Mouse (Mus musculus): ENCODE measurements around the gene Mllt6.

DNA sequence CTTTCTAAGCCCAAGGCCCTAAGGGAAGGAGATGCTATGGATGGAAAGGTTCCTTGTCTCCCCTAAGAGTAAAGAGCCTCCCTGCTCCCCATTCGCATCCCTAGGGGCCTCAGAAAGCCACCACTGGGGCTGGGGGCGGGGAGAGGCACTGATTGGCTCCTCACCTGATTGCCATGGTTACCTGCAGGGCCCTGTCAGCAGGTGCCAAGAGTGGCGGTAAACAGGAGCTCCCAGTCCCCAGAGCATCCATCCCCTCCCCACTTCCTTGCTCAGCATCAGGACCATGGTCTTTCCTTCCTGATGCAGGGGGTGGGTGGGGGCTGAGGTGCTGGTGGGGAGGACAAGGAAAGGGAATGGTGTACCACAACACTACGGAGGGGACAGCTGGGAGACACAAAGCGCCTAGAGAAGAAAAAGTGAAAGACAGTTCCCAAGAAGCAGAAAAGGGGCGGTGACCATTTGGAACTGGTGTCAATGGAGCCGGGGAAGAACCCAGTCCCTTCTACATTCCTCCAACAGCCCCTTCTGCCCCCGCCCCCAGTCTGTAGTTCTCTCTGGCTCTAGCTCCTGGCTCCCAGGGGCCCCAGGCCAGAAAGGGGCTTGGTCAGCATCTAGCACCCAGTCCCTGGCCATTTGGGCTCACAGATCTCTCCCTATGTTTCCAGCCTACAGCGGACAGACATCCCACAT is 32.6 kb downstream of the Mllt6 start:
- TF ChIP-seq CHD2 (IDR thresholded peaks at IDR 0.05; ENCODE audit: low read depth, low read length) (no peak), ZC3H11A (IDR thresholded peaks at IDR 0.05; ENCODE audit: borderline replicate concordance, low read depth, low read length) (no peak), ZNF384 (IDR thresholded peaks at IDR 0.05; ENCODE audit: low read depth, low read length) (no peak), HCFC1 (IDR thresholded peaks at IDR 0.05; ENCODE audit: borderline replicate concordance, insufficient read depth, low read length) (no peak)

All from ES-E14 (cell line).